Mouse (Mus musculus) thymus, postnatal 36 days (tissue): ENCODE measurements around the gene Fads6.

Experiments
- DNase-seq, 2 experiments: peaks; one replicate each; pipeline ENCODE4 v3.0.0; 2022; ENCODE audit warnings: mixed read lengths in 2 of 2

Fads6 gene

DNA sequence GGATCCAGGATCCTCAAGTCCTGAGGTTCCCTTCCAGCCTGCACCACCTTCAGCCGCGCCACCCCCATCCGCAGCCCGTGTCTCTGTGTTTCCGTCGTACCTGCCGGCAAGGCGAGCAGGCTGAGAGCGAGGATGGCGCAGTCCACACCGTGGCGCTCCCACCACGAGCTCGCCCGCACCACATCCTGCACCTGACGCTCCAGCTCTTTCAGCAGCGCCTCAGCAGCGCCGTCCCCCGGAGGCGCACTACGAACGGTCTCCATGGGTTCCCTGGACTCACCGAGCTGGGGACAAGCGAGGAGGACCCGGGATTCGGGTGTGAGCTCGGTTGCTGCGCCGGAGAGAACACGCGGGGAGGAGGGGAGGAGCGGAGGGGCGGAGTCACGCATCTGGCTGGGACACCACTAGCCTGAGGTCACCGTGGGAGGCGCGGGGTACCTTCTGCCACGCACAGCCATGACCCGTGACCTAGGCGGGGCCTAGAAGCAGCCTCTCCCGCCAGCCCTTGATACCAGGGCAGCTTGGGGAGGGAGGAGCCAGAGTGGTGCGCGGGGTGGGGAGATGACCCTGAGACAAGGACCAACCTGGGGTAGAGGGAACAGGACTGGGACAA lies at the start of gene Fads6:
TSS of gene Fads6 (minus strand) at position 450 of the 613 bp plus-strand sequence.
- DNase-seq: peak; percentile 73 to 82

GRCm38 (mm10) chr11:115345515-115345914 lies 48.1 kb upstream of the Fads6 start:
- DNase-seq: no peak

GRCm38 (mm10) chr11:115344967-115345366 lies 47.5 kb upstream of the Fads6 start:
- no peak for DNase-seq

DNA sequence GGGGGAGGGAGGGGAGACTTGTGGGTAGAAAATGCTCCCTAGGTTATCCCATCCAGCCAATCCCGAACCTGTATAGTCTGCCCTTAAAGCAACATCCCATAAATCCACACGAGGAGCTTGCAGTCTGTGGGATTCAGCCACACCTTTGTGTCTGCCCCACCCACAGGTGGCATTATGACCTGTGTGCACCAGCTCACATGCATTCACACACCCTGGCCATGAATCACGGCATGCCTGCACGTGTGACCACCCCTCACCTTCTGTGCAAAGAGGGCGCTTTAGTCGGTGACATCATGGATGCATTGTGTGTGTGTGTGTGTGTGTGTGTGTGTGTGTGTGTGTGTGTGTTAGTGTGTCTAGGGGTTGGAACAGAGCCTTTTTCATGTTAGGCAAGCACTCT lies 44.4 kb upstream of the Fads6 start:
- DNase-seq: no peak

DNA sequence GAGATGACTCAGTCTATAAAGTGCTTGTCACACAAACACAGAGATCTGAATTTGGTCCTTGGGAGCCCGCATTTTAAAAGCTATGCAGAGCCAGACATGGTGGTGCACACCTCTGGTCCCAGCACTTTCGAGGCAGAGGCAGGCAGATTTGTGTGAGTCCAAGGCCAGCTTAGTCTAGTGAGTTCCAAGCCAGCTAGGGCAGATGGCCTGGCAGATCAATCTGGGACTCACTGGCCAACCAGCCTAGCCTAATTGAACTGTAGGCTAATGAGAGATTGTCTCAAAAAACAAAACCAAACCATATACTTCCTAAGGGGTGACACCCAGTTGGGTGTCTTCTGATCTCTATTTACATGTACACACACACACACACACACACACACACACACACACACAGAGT lies 43.8 kb upstream of the Fads6 start:
- no peak for DNase-seq

DNA sequence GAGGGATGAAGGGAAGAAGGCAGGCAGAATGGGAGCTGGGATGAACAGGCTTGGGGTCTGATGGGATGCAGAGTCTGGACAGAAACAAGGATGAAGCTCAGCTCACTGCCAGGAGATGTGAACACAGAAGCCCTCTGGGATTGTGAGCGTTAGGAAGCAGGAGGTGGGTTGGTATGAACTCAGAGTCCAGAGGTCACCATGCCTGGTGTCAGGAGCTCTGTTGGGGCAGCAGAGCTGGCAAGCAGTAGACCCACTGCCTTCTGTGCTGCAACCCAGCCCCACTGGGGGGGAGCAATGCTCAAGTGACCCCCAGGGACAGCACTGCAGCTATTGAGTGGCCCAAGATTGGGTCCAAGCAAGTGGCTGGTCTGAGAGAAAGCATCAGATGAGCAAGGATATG lies 40.4 kb upstream of the Fads6 start:
- no peak for DNase-seq

DNA sequence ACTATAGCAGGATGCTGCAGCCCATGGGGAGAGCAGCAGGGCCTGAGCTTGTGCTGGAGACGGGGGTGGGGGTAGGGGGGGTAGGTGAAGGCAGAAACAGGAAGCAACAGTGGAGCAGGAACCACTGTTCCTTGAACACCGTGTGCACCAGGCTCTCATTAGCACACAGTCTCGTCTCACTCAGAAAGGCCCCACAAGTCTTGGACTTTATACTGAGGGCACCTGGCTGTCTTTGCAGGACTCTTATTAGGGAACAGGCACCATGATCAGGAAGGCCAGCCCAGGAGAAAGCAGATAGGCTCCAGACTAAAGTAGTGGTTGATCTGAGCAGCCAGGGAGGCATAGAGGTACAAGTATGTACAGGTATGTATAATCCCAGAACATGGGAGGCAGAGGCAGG lies 39.9 kb upstream of the Fads6 start:
- DNase-seq: no peak

DNA sequence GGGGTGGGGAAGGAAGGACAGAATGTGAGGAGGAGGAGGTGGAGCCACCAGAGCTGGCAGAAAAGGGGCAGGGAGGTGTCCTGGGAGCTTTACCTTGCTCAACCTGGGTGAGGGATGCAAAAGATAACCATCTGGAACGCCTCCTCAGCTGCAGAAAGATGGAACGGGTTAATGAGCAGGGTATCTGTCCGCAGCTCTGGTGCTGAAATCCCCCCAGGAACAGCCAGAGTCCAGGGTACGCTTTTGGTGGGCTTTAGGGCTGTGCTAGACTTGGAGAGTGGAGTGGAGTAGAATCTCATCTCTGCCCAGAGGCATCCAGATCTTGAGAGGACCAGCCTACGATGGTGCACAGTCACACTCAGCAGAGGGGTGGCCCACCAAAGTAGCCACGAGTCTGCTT lies 38.7 kb upstream of the Fads6 start:
- no peak for DNase-seq

DNA sequence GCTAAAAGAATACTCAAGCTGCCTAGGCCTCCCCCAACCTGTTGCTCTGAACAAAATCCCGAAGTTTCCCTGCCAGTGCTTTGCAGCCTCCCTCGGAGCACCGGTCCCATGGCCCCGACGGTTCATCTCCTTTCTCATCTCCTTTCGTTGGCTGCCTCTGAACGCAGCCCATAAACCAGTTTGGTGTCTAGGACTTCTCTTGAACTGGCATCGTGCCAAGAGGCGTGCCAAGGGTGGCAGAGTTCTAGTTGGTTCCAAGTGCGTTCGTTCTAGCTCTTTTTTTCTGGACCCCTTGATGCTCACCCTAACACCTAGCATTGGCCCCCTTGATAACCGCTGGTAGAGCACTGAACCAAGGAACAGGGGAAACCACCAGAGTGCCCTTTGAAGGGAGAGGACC lies 37.8 kb upstream of the Fads6 start:
- no peak for DNase-seq

DNA sequence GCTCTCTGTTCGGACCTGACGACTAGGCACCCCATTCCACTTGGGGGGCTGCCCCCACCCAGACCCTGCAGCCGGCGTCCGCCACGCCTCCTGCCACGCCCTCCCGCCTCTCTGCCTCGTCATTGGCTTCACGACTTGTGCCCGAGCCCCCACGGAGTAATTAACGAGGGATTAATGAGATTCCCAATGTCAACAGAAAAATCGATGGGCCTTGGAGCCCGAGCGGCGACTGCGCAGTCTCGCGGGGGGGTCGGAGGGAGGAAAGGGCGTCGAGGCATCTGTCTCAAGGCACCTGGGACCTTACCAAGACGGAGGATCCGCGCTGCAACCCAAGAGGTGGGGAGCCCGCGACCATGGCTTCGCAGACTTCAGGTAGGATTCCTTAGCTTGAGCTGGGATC lies 37.1 kb upstream of the Fads6 start, which contains the start of gene Otop3:
TSS of gene Otop3 (plus strand) at position 201 of the 400 bp plus-strand sequence.
- no peak for DNase-seq

DNA sequence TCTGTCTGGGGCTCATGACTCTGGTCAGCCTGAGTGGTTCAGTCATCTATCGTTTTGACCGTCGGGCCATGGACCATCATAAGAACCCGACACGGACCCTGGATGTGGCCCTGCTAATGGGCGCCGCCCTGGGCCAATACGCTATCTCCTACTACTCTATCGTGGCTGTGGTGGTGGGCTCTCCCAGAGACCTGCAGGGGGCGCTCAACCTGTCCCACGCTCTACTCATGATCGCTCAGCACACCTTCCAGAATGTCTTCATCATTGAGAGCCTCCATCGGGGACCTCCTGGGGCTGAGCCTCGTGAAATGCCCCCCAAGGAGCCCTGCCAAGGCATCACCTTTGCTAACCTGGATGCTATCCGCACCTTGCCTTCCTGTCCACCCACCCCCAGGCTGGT lies 31.9 kb upstream of the Fads6 start:
- peak in 1 of 2 experiments; percentile 39 for DNase-seq

GRCm38 (mm10) chr11:115326730-115327129 lies 29.3 kb upstream of the Fads6 start:
- no peak for DNase-seq

- DNase-seq: no peak
Observed at GRCm38 (mm10) chr11:115323354-115323753, 25.9 kb upstream of the Fads6 start.

DNA sequence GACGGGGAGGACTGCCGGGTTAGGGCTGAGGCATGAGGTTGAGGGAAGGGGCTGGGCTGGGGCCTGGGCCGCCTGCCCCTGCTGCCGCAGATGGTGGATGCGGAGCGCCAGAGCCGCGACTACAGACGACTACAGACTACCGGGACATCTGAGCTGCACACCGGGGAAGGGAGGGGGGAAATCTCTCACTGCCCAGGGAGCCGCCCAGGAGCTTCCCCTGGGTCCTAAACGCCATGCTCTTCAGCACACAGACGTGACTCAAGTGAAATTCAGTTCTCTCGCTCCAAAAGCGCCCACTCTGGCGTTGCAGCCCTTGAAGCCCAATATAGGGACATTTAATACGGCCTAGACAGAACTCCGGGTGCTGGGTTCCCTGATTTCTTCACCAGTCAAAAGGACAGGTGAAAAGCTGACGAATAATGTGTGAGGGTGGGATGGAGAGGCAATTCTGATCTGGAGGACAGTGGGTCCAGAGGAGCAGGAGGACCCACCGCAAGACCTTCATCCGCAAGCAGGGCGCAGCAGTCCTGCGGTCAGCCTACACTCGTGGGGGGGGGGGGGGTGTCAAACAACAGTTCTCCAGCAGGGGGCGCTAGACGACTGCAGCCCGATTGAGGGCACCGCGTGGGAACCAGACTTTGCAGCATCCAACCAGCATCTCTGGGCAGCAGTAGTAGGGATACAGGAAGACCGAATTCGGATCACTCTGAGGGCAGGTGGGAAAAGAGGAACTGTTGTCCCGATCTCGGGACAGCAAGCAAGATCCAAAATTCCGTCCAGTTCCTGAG lies 24.6 kb upstream of the Fads6 start, which contains the start of gene Ush1g:
TSS of gene Ush1g (minus strand) at position 136 of the 788 bp plus-strand sequence.
- peak; percentile 39 to 40 for DNase-seq

GRCm38 (mm10) chr11:115319704-115320383 lies 22.4 kb upstream of the Fads6 start:
- DNase-seq: no peak

DNA sequence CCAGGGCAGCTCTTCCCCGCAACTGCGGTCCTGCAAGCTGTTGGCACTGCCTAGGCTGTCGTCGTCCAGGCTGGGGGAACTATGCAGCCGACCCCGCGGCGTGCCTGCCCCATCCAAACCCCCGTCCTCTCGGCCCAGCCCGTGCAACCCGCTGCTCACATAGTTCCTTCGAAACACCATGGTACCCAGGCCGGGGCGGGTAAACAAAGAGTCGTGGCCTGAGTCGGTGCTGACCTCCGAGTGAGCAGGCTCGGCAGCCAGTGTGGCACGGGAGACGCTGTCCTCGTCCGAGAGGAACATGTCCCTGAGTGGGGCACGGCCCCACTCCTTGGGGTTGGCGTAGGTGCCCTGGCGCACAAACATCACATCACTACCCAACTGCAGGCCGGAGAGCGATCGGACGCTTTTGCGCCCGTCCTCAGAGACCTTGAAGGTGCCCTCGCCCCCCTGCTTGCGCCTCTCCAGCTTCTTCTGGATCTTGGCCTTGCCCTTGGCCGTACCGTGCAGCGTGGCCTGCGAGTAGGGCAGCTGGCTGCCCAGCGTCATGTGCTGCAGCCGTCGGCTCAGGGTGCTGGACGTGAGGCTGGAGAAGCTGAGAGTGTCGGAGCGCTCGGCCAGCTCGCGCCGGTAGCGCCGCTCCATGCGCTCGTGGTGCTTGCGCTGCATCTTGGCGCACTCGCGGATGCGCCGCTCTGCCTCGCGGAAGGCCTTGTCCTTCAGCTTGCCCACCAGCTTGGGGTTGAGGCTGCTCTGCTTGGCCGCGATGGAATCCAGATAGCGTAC lies 21.0 kb upstream of the Fads6 start:
- no peak for DNase-seq

GRCm38 (mm10) chr11:115317204-115317603 lies 19.7 kb upstream of the Fads6 start:
- DNase-seq: no peak

GRCm38 (mm10) chr11:115314249-115314648 lies 16.8 kb upstream of the Fads6 start:
- DNase-seq: no peak

DNA sequence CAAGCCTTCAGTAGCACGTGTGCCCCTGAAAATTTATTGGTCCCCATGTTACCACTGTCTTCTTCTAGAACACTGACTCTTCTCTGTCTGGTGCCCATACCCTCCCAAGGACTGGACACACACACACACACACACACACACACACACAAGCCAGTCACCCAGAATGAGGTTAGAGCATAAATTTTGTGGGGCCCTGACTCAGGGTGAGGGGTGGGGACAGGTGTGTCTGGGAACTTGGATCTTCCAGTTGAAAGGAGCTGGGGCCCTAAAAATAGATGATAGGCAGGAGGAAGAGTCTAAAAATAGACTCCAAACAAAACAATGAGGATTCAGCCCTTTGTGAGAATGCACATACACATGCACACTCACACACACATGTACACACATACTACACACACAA lies 11.3 kb upstream of the Fads6 start:
- no peak for DNase-seq

DNA sequence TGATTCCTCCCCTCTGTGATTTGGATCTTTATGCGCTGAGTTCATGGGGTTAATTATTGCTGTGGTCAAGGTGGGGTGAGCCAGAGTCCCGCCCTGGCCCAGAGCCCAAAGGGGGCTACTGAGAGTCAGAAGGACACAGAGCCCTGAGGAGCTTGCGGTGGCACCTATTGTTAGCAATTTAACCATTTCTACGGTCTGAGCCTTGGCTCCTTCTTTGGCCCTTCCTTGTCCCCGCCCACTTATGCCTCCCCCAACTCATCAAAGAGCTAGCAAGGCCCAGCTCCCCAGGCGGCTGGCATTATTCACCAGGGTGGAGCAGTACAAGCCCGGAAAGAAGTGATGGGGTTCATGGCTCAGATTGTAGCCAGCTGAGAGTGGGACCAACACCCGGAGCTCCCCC lies 9.4 kb upstream of the Fads6 start, which contains the start of gene Otop2:
TSS of gene Otop2 (plus strand) at position 301 of the 400 bp plus-strand sequence.
- no peak for DNase-seq

- no peak for DNase-seq
Observed at GRCm38 (mm10) chr11:115303167-115303566, 5.7 kb upstream of the Fads6 start.

- no peak for DNase-seq
Observed at GRCm38 (mm10) chr11:115301351-115301750, 3.9 kb upstream of the Fads6 start.

DNA sequence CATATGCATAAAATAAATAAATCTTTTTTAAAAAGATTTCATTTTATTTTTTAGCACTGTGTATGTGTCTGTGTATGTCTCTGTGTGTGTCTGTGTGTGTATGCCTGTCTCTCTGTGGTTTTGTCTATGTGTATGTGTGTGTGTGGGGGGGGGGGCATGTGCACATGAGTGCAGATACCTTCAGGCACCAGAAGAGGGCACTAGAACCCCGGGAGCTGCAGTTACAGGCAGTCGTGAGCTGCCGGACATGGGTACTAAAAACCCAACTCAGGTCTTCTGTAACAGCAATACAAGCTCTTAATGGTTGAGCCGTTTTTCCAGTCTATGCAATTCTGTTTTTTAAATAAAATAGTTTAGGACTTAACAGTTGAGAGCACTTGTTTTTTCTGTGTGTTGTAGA lies 3.3 kb upstream of the Fads6 start:
- DNase-seq: no peak
